Mouse (Mus musculus) lung, postnatal 0 days (tissue): ENCODE measurements at regions not wholly inside any gene's neighbourhood (a gene's known extent, or its start where the extent isn't known, plus 50 kb on each side); places are given as distances from the start of the nearest gene placed in this dataset.
A peak's percentile ranks its signal among the peaks of the same experiment; 100 is the strongest.
"Not testable (repeated sequence)": the region's sequence is repeated elsewhere in the genome, so short reads cannot be mapped to it uniquely, and the experiment has no call there.

ENCODE experiments used
- ATAC-seq: fragments of 200-750 bp; cut with Nextera tagmentation; 2 replicates; pipeline ENCODE4 v1.8.0; 2017; ENCODE audit warnings: moderate library complexity
- DNase-seq: peaks from one replicate; pipeline ENCODE4 v3.0.0-alpha.2; 2016; ENCODE audit warnings: low spot score
- H3K27ac ChIP-seq: fragments of 300-500 bp; sonication (generic); 2 replicates; pipeline ENCODE4 v1.5.1; 2014; ENCODE audit warnings: antibody characterized with exemption, mild to moderate bottlenecking, low read length, mixed read lengths
- H3K27me3 ChIP-seq: fragments of 300-500 bp; sonication (generic); replicated peaks from 2 replicates; pipeline ENCODE4 v1.6.1; 2014; ENCODE audit warnings: low read length, mixed read lengths; ENCODE audit not compliant: insufficient read depth
- H3K36me3 ChIP-seq: fragments of 300-500 bp; sonication (generic); 2 replicates; pipeline ENCODE4 v1.6.1; 2014; ENCODE audit warnings: low read length, mixed read lengths; ENCODE audit not compliant: insufficient read depth
- H3K4me1 ChIP-seq: fragments of 300-500 bp; sonication (generic); 2 replicates; pipeline ENCODE4 v1.6.1; 2014; ENCODE audit warnings: antibody characterized with exemption, low read depth, low read length, mixed read lengths; ENCODE audit not compliant: insufficient read depth
- H3K4me2 ChIP-seq: fragments of 300-500 bp; sonication (generic); replicated peaks from 2 replicates; pipeline ENCODE4 v1.6.1; 2014; ENCODE audit warnings: low read depth, mild to moderate bottlenecking, low read length, moderate library complexity, mixed read lengths
- H3K4me3 ChIP-seq: fragments of 300-500 bp; sonication (generic); 2 replicates; pipeline ENCODE4 v1.5.1; 2014; ENCODE audit warnings: low read depth, low read length
- H3K9ac ChIP-seq: fragments of 300-500 bp; sonication (generic); replicated peaks from 2 replicates; pipeline ENCODE4 v1.6.1; 2014; ENCODE audit warnings: low read depth, mild to moderate bottlenecking
- H3K9me3 ChIP-seq: fragments of 300-500 bp; sonication (generic); 2 replicates; pipeline ENCODE4 v1.6.1; 2016; ENCODE audit warnings: low read length, mixed read lengths
- CTCF ChIP-seq: IDR thresholded peaks from 2 replicates; pipeline ENCODE4 v1.5.1; 2016; ENCODE audit warnings: antibody characterized with exemption, mild to moderate bottlenecking
- EP300 ChIP-seq: IDR thresholded peaks from 2 replicates; pipeline ENCODE4 v1.6.1; 2016; ENCODE audit warnings: antibody characterized with exemption, mild to moderate bottlenecking, control low read depth
- WGBS: fragments of 180-500 bp; shearing (Covaris S2); extraction: QIAGEN DNeasy Blood & Tissue Kit; methylation state at CpG from one replicate; pipeline ENCODE4 v1.1.7; 2014; 5-methylcytosine and 5-hydroxymethylcytosine counted together

DNA sequence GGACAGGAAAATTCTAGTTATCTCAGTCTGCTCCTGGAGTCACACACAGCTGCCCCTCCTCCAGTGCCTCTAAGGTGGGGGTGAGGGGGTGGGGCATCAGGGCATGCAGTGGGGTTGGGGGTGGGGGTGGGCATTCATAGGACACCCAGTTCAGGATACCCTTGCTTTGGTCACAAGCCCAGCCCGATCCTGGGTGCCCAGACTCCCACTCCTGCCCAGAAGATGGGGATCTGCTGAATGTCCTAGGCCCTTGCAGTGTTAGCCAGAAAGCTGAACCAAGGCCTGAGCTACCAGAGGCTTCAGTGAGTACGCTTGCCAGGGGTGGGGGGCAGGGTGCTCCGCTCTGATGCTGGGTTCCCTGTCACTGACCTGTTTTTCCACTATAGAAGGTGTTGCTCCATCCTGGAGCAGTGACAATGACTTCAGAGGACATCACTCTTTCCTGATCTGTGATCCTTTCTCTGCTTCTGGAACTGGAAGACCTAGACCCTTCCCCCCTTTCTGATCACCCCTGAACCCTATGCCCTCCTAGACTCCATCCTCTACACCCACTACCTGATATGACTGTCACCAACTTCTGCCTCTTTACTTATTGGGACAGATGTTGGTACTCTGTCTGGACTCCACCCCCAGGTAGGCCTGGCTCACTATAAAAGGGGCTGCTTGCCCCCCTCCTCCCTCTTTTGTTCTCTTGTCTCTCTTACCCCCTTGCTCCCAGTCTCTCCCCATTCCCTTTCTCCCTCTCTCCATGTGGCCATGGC lies 92.1 kb upstream of the Zfp746 start:
- 56% methylated on average over 3 of the region's 3 CpGs for WGBS
- H3K27ac ChIP-seq: no peak overlapping the region
- no peaks in the 10 kb centered on the region for H3K36me3 ChIP-seq
- TF ChIP-seq EP300 (no peak), CTCF (no peak)
- DNase-seq (no peak), ATAC-seq (no peak)
- no peak overlapping the region for H3K9ac ChIP-seq
- H3K27me3 ChIP-seq: no peaks in the 10 kb centered on the region
- H3K9me3 ChIP-seq: no peaks in the 10 kb centered on the region
- no peak overlapping the region for H3K4me2 ChIP-seq
- H3K4me3 ChIP-seq: no peak overlapping the region
- no peaks in the 10 kb centered on the region for H3K4me1 ChIP-seq

- Histone ChIP-seq H3K27ac (no peak overlapping the region), H3K9ac (no peak overlapping the region), H3K4me3 (no peak overlapping the region), H3K27me3 (no peaks in the 10 kb centered on the region), H3K4me1 (no peaks in the 10 kb centered on the region), H3K4me2 (no peak overlapping the region), H3K36me3 (no peaks in the 10 kb centered on the region), H3K9me3 (no peaks in the 10 kb centered on the region)
- peak; percentile 74 for DNase-seq
- no peak for ATAC-seq
- TF ChIP-seq CTCF: peak; percentile 60
- no peak for TF ChIP-seq EP300
- WGBS: 6% methylated on average over 2 of the region's 2 CpGs
Measured at GRCm38 (mm10) chr6:48177936-48178335, 91.5 kb upstream of the Zfp746 start.

DNA sequence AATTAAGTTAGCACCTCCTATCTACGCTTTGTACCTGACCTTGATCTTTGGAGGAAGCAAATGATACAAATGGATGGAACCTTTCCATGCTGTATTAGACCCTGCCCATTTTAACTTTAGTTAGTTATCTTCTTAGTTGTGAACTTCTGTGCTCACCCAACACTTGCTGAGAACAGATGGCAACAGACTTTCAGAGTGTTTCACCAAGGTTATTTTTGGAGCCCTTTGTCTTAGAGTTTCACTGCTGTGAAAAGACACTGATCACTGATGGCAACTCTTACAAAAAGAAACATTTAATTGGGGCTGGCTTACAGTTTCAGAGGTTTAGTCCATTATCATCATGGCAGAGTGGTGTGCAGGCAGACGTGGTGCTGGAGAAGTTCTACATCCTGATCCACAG lies 88.8 kb upstream of the Zfp746 start:
- DNase-seq: no peak
- H3K4me2 ChIP-seq: no peak overlapping the region
- 63% methylated on average over 2 of the region's 2 CpGs for WGBS
- no peak for TF ChIP-seq CTCF
- TF ChIP-seq EP300: no peak
- H3K4me3 ChIP-seq: no peak overlapping the region
- H3K9ac ChIP-seq: no peak overlapping the region
- no peaks in the 10 kb centered on the region for H3K27me3 ChIP-seq
- H3K27ac ChIP-seq: no peak overlapping the region
- no peaks in the 10 kb centered on the region for H3K36me3 ChIP-seq
- H3K4me1 ChIP-seq: no peaks in the 10 kb centered on the region
- ATAC-seq: no peak
- H3K9me3 ChIP-seq: no peaks in the 10 kb centered on the region

- not testable (repeated sequence) for ATAC-seq, DNase-seq, H3K4me1 ChIP-seq, H3K36me3 ChIP-seq, H3K27ac ChIP-seq, H3K9ac ChIP-seq, H3K27me3 ChIP-seq, H3K9me3 ChIP-seq, H3K4me2 ChIP-seq, H3K4me3 ChIP-seq
- 85% methylated on average over 5 of the region's 13 CpGs for WGBS
Measured at GRCm38 (mm10) chr6:48172769-48173168, 86.4 kb upstream of the Zfp746 start.

DNA sequence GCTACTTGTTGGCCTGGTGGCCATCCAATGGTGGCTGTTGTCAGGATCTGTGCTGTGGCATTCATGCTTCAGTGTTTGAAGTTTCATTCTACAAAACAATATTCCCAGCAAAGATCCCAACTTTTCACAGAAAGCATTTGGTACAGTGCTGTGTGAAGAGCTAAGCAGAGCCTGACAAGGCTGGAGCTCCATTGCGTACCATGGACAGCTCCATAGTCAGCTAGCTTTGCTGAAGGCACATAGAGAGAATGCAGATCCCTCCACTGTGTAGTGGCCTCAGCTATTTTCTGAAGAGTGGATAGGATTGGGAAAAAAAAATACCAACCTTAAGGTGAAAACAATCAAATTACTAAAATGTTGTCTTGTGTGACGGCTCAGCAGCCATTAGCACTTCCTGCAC lies 50.5 kb upstream of the Zfp746 start:
- Histone ChIP-seq H3K9me3 (no peaks in the 10 kb centered on the region), H3K4me3 (no peak overlapping the region), H3K36me3 (no peaks in the 10 kb centered on the region), H3K4me2 (no peak overlapping the region), H3K4me1 (no peaks in the 10 kb centered on the region), H3K27me3 (no peaks in the 10 kb centered on the region), H3K9ac (no peak overlapping the region), H3K27ac (no peak overlapping the region)
- DNase-seq (peak; percentile 33), ATAC-seq (no peak)
- 47% methylated on average over 2 of the region's 2 CpGs for WGBS
- TF ChIP-seq CTCF: no peak
- no peak for TF ChIP-seq EP300
